Mouse (Mus musculus) neural tube, embryonic 12.5 days (tissue): Measurements from ENCODE around the gene Bcl2l1. TPM values are rescaled to one million over a fixed set of nuclear protein-coding genes. Genes with fewer than 3 reads are reported as not detected.

ENCODE experiments used
- ATAC-seq: fragments of 200-750 bp; cut with Nextera tagmentation; 2 replicates; pipeline ENCODE4 v1.8.0; 2017; ENCODE audit warnings: low read depth, mild to moderate bottlenecking, moderate TSS enrichment, moderate library complexity; ENCODE audit not compliant: low FRiP score
- H3K27ac ChIP-seq: fragments of 300-500 bp; sonication (generic); 2 replicates; pipeline ENCODE4 v1.5.1; 2016
- H3K27me3 ChIP-seq: fragments of 300-500 bp; sonication (generic); replicated peaks from 2 replicates; pipeline ENCODE4 v1.6.1; 2016; ENCODE audit warnings: mild to moderate bottlenecking
- H3K36me3 ChIP-seq: fragments of 300-500 bp; sonication (generic); 2 replicates; pipeline ENCODE4 v1.6.1; 2016; ENCODE audit warnings: mild to moderate bottlenecking
- H3K4me1 ChIP-seq: fragments of 300-500 bp; sonication (generic); 2 replicates; pipeline ENCODE4 v1.6.1; 2016
- H3K4me2 ChIP-seq: fragments of 300-500 bp; sonication (generic); replicated peaks from 2 replicates; pipeline ENCODE4 v1.6.1; 2016; ENCODE audit warnings: mild to moderate bottlenecking
- H3K4me3 ChIP-seq: fragments of 300-500 bp; sonication (generic); 2 replicates; pipeline ENCODE4 v1.5.1; 2016
- H3K9ac ChIP-seq: fragments of 300-500 bp; sonication (generic); 2 replicates; pipeline ENCODE4 v1.6.1; 2016; ENCODE audit warnings: mild to moderate bottlenecking
- H3K9me3 ChIP-seq: fragments of 300-500 bp; sonication (generic); 2 replicates; pipeline ENCODE4 v1.6.1; 2016; ENCODE audit warnings: mild to moderate bottlenecking
- WGBS: fragments of 180-500 bp; shearing (Covaris S2); methylation state at CpG from one replicate; pipeline ENCODE4 v1.1.7; 2016; 5-methylcytosine and 5-hydroxymethylcytosine counted together
- polyA plus RNA-seq: library from polyadenylated mRNA; unstranded; fragments of >200 nt; fragmentation: Nextera tagmentation; extraction: Ambion mirVana; gene quantifications from 2 replicates; pipeline ENCODE4 v1.2.1, GENCODE M21; 2016

The Bcl2l1 gene
- polyA plus RNA-seq, 1 experiment from 2014 or later, result 153 TPM

- H3K27me3 ChIP-seq, result no peaks in the 10 kb centered on the region
- H3K36me3 ChIP-seq, result no peaks in the 10 kb centered on the region
- no peaks in the 10 kb centered on the region for H3K9me3 ChIP-seq
- H3K4me1 ChIP-seq, result peaks cover 45% of the 10 kb centered on the region
- H3K9ac ChIP-seq, result peak overlapping the region; percentile 90
- H3K27ac ChIP-seq, result peak overlapping the region; percentile 92
- H3K4me3 ChIP-seq, result peak overlapping the region; percentile 71
- ATAC-seq, result peak; percentile 85
- peak overlapping the region; percentile 71 for H3K4me2 ChIP-seq
- WGBS, result 3% methylated on average over 31 of the region's 31 CpGs
Measured at GRCm38 (mm10) chr2:152830021-152830921, 1.3 kb downstream of the Bcl2l1 start.

- 73% methylated on average over 23 of the region's 23 CpGs for WGBS
- Histone ChIP-seq H3K4me1 (peaks cover 50% of the 10 kb centered on the region), H3K4me2 (peak overlapping the region; percentile 71), H3K36me3 (no peaks in the 10 kb centered on the region), H3K9ac (peak overlapping the region; percentile 90), H3K27me3 (no peaks in the 10 kb centered on the region), H3K9me3 (no peaks in the 10 kb centered on the region), H3K4me3 (peak overlapping the region; percentile 71), H3K27ac (no peak overlapping the region)
- no peak for ATAC-seq
Measured at GRCm38 (mm10) chr2:152829367-152829881, 2.1 kb downstream of the Bcl2l1 start.

- no peak for ATAC-seq
- H3K27me3 ChIP-seq, result no peaks in the 10 kb centered on the region
- no peak overlapping the region for H3K27ac ChIP-seq
- 79% methylated on average over 1 of the region's 1 CpGs for WGBS
- H3K4me1 ChIP-seq, result peaks cover 50% of the 10 kb centered on the region
- peak overlapping the region; percentile 51 for H3K9ac ChIP-seq
- H3K36me3 ChIP-seq, result no peaks in the 10 kb centered on the region
- peak overlapping the region; percentile 71 for H3K4me2 ChIP-seq
- H3K9me3 ChIP-seq, result no peaks in the 10 kb centered on the region
- H3K4me3 ChIP-seq, result peak overlapping the region; percentile 71
Measured at GRCm38 (mm10) chr2:152828532-152828931, 3.0 kb downstream of the Bcl2l1 start.

- H3K36me3 ChIP-seq, result no peaks in the 10 kb centered on the region
- ATAC-seq, result no peak
- peaks cover 50% of the 10 kb centered on the region for H3K4me1 ChIP-seq
- H3K4me2 ChIP-seq, result peak overlapping the region; percentile 71
- H3K4me3 ChIP-seq, result peak overlapping the region; percentile 71
- 64% methylated on average over 4 of the region's 4 CpGs for WGBS
- peak overlapping the region; percentile 51 for H3K9ac ChIP-seq
- no peaks in the 10 kb centered on the region for H3K27me3 ChIP-seq
- H3K9me3 ChIP-seq, result no peaks in the 10 kb centered on the region
- H3K27ac ChIP-seq, result no peak overlapping the region
Measured at GRCm38 (mm10) chr2:152828011-152828370, 3.5 kb downstream of the Bcl2l1 start.

- no peak for ATAC-seq
- WGBS, result 79% methylated on average over 8 of the region's 8 CpGs
- Histone ChIP-seq H3K36me3 (no peaks in the 10 kb centered on the region), H3K4me3 (peak overlapping the region; percentile 71; the same call in 1 of the 2 replicates), H3K27me3 (no peaks in the 10 kb centered on the region), H3K27ac (no peak overlapping the region), H3K4me2 (peak overlapping the region; percentile 71), H3K4me1 (peaks cover 50% of the 10 kb centered on the region), H3K9me3 (no peaks in the 10 kb centered on the region), H3K9ac (no peak overlapping the region)
Measured at GRCm38 (mm10) chr2:152827321-152828010, 4.1 kb downstream of the Bcl2l1 start.

- ATAC-seq, result no peak
- WGBS, result 90% methylated on average over 3 of the region's 3 CpGs
- Histone ChIP-seq H3K4me3 (no peak overlapping the region), H3K27ac (no peak overlapping the region), H3K9me3 (no peaks in the 10 kb centered on the region), H3K4me1 (peaks cover 55% of the 10 kb centered on the region), H3K27me3 (no peaks in the 10 kb centered on the region), H3K9ac (no peak overlapping the region), H3K4me2 (peak overlapping the region; percentile 71), H3K36me3 (peaks cover 5% of the 10 kb centered on the region; the same call in 1 of the 2 replicates)
Measured at GRCm38 (mm10) chr2:152826481-152826880, 5.0 kb downstream of the Bcl2l1 start.

- no peak for ATAC-seq
- 93% methylated on average over 2 of the region's 2 CpGs for WGBS
- peak overlapping the region; percentile 20; the same call in 1 of the 2 replicates for H3K4me2 ChIP-seq
- H3K9me3 ChIP-seq, result no peaks in the 10 kb centered on the region
- H3K4me1 ChIP-seq, result peaks cover 62% of the 10 kb centered on the region
- no peak overlapping the region for H3K27ac ChIP-seq
- H3K4me3 ChIP-seq, result no peak overlapping the region
- no peaks in the 10 kb centered on the region for H3K27me3 ChIP-seq
- H3K36me3 ChIP-seq, result peaks cover 8% of the 10 kb centered on the region; the same call in 1 of the 2 replicates
- no peak overlapping the region for H3K9ac ChIP-seq
Measured at GRCm38 (mm10) chr2:152825713-152826112, 5.8 kb downstream of the Bcl2l1 start.

GRCm38 (mm10) chr2:152825168-152825697 lies 6.3 kb downstream of the Bcl2l1 start:
- WGBS, result 87% methylated on average over 4 of the region's 4 CpGs
- peak overlapping the region; percentile 20; the same call in 1 of the 2 replicates for H3K4me2 ChIP-seq
- H3K9ac ChIP-seq, result 0 out of 2 replicates have a peak overlapping the region, but pooled peaks have one; percentile 8
- H3K27me3 ChIP-seq, result no peaks in the 10 kb centered on the region
- H3K27ac ChIP-seq, result no peak overlapping the region
- peaks cover 11% of the 10 kb centered on the region for H3K36me3 ChIP-seq
- no peaks in the 10 kb centered on the region for H3K9me3 ChIP-seq
- no peak for ATAC-seq
- H3K4me1 ChIP-seq, result peaks cover 67% of the 10 kb centered on the region
- no peak overlapping the region for H3K4me3 ChIP-seq

- peaks cover 69% of the 10 kb centered on the region for H3K4me1 ChIP-seq
- no peak overlapping the region for H3K4me2 ChIP-seq
- no peaks in the 10 kb centered on the region for H3K9me3 ChIP-seq
- H3K27me3 ChIP-seq, result no peaks in the 10 kb centered on the region
- no peak overlapping the region for H3K9ac ChIP-seq
- H3K36me3 ChIP-seq, result peaks cover 12% of the 10 kb centered on the region
- no peak for ATAC-seq
- WGBS, result 88% methylated on average over 3 of the region's 3 CpGs
- no peak overlapping the region for H3K27ac ChIP-seq
- H3K4me3 ChIP-seq, result no peak overlapping the region
Measured at GRCm38 (mm10) chr2:152824438-152825167, 6.9 kb downstream of the Bcl2l1 start.

GRCm38 (mm10) chr2:152823770-152824169 lies 7.8 kb downstream of the Bcl2l1 start:
- H3K27ac ChIP-seq, result no peak overlapping the region
- 94% methylated on average over 1 of the region's 1 CpGs for WGBS
- peaks cover 64% of the 10 kb centered on the region for H3K4me1 ChIP-seq
- H3K9ac ChIP-seq, result no peak overlapping the region
- no peaks in the 10 kb centered on the region for H3K27me3 ChIP-seq
- peaks cover 21% of the 10 kb centered on the region for H3K36me3 ChIP-seq
- 0 out of 2 replicates have a peak, but pooled peaks cover 5% of the 10 kb centered on the region for H3K9me3 ChIP-seq
- no peak overlapping the region for H3K4me3 ChIP-seq
- H3K4me2 ChIP-seq, result no peak overlapping the region
- no peak for ATAC-seq

GRCm38 (mm10) chr2:152821566-152821965 lies 10.0 kb downstream of the Bcl2l1 start:
- ATAC-seq, result no peak
- Histone ChIP-seq H3K4me1 (peaks cover 54% of the 10 kb centered on the region), H3K36me3 (peaks cover 22% of the 10 kb centered on the region), H3K9me3 (0 out of 2 replicates have a peak, but pooled peaks cover 5% of the 10 kb centered on the region), H3K4me2 (0 out of 2 replicates have a peak overlapping the region, but pooled peaks have one; percentile 0), H3K4me3 (no peak overlapping the region), H3K27me3 (no peaks in the 10 kb centered on the region), H3K9ac (no peak overlapping the region), H3K27ac (0 out of 2 replicates have a peak overlapping the region, but pooled peaks have one; percentile 9)
